Mouse (Mus musculus): ENCODE data around the gene Rasal3.

Gene Rasal3

DNA sequence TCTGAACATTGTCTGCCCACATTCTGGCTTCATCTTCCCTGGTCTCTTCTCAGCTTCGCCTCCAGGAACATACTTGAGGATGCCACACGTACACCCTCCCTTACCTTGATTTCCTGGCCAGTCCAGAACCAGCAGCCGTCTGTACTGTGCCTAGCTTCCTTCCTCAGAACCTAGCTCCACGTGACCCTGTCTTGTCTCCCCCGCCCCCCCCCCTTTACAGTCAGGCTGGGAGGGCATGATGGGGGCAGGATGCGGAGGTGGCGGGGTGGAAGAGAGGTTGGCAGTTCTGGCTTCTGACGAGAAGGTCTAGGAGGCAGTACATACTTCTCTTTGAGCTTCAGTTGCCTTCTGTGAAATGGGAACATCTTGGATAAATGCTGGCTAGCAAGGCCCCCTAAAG lies at the start of gene Rasal3:
TSS of gene Rasal3 (minus strand) at position 167 of the 400 bp plus-strand sequence.
- peak; percentile 76 to 81 for DNase-seq (ENCODE audit: low spot score in 2 of 2)

DNA sequence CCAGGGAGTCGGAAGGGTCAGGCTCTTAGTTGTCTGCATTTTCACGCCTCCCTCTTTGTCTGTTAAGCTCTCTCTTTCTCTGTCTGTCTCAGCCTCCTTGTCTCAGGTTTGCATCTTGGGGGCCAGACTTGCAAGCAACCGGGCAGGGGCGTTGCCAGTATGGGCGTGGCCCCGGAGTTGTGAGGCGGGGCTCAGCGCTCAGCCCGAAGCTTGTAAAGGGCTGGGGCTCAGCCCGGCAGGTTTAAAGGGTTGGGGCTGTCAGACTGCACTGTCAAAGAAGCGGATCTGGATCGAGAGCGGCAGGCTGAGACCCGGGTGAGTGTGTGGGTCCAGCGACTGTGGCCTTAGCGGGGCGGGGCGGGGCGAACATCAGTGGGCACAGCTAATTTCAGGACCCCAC lies 49.1 kb upstream of the Rasal3 start, which contains the start of gene Cyp4f39:
TSS of gene Cyp4f39 (plus strand) at position 242 of the 400 bp plus-strand sequence.
- peak; percentile 15 to 32 for DNase-seq (ENCODE audit: low spot score in 2 of 2)

DNA sequence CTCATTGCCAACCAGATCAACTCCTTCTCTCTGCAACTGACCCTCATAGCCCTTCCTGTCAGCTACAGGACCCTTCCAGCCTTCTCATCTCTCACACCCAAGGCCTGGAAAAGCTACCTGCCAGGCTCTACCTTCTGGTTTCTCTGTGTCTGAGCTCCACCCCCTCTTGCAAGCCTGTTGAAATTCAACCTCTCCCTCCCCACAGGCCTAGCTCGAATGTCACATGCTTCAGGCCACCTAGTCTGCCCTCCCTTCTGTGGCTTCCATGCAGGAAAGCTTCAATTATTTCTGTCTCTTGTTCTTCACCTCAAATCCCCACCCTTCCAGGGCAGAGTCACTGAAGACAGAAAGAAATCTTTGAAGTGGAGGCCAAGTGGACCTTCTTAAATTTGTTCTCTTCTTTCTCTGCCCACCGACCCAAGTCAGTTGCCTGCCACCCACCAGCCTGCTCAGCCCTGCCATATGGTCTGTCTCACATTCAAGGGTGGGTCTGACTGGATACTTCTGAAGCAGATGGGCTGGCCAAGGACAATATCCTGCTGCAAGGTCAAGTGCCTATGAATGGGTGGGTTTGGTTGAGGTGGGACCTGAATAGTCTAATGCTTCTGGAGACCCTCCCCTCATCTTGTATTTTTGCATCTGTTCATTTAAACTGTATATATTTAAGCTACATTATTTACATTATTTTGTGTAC lies 47.6 kb upstream of the Rasal3 start:
- no peak for DNase-seq (ENCODE audit: low spot score in 2 of 2)

DNA sequence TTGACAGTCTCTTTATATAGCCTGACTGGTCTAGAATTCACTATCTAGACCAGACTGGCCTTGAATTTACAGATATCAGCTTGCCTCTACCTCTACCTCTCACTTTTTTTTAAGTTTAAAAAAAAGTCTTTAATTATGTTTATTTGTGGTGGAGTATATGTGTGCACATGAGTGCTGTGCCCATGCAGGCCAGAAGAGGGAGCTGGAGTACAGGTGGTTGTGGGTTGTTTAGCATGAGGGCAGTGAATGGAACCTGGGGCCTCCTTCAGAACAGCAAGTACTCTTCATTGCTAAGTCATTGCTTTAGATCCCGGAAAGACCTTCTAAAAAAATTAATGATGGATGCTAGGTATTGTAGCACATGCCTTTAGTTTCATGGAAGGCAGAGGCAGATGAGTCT lies 45.7 kb upstream of the Rasal3 start:
- DNase-seq (ENCODE audit: low spot score in 2 of 2), result no peak

DNA sequence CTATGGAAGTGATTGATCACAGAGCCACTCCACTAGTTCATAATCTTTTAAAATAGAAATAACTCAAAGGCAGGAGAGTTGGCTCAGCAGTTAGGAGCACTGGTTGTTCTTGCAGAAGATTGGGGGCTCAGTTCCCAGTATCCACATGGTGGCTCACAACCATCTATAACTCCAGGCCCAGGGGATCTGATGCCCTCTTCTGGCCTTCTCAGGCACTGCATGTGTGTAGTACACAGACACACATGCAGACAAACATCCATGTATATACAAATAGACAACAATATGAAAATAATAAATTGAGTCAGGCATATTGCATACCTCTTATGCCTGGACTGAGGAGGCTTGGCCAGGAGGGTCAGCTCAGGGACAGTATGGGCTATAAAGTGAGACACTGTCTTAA lies 43.8 kb upstream of the Rasal3 start:
- no peak for DNase-seq (ENCODE audit: low spot score in 2 of 2)

DNA sequence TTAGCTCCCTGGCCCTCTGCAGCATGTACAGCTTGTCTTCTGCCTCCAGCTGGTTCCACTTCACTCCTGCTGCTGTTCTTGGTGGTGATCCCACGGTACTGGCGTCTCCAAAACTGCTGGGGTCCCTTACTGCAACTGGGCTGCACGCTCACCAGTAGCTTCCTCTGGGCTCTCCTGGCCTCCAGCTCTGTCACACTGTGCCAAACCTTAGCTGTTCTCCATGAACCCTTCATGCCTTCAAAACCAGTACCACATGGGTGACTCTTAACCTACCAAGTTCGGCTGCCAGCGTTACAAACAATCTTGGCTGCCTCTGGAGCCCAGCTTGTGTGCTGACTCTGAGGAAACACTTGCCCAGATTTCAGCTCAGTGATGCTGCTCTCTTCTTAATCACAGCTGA lies 41.6 kb upstream of the Rasal3 start:
- no peak for DNase-seq (ENCODE audit: low spot score in 2 of 2)

DNA sequence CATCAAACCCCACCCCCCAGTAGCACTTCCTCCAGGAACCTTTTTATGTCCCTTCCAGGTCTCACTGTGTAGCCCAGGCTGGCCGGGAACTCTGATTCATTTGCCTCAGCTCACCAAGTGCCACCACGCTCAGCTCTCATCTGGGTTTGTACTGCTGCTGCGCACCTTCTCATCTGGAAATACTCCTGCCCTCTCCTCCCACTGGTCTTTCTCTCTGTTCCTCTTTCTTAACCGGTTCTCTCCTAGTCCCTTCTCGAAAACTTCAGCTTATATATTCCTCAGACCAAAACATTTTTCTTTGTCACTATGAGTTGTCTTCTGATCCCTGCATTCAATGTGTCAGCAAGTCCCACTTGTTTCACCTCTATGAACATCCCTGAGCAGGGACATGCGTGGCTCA lies 39.9 kb upstream of the Rasal3 start:
- no peak for DNase-seq (ENCODE audit: low spot score in 2 of 2)

DNA sequence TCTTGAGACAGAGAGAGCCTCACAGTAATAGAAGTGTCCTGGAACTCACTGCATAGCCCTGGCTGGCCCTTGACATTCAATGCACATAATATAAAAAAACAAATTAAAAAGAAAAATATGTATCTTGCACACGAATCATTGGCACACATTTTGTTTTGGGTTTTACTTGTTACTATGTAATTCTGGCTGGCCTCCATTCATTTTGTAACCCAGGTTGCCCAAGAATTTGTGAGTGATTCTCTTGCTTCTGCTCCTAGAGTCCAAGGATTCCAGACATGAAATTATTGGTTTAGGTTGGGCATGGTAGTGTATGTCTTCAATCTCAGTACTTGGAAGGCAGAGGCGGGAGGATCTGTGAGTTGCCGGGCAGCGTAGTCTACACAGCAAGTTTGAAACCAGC lies 33.7 kb upstream of the Rasal3 start:
- DNase-seq (ENCODE audit: low spot score in 2 of 2), result no peak

DNA sequence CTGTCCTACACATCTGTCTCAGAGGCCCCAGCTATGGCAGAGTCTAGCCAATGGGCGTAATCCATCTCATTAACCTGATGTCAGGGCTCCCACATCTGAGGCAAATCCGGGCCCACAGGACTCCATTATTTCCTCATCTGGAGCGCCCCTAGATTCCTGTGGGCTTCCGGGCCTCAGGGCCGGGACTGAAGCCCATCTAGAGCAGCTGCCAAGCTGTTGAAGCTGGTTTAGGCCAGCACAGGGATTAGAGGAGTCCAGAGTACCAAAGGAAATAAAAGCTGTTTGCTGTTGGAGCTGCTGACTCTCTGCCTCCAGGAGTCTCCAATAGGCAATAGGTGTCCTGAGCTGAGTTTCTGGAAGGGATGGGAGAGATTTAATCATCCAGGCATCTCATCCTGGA lies 31.8 kb upstream of the Rasal3 start:
- DNase-seq (ENCODE audit: low spot score in 2 of 2), result no peak

DNA sequence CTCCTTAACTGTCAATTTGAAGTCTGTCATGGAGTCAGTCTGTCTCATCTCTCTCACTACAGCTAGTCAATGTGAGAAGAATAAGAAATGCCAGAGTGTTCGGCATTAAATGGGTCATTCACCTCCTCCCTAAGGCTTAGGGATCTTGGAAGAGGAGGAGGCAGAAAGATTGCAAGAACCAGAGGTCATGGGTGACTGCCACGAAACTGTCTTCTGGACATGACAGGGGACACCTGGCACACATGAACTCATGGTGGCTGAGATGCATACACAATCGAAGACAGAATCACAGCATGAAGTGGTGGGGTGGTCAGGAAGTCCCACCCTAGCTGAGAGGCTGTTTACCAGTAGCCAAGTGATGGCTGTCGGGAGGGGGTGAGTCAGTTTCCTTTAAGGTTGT lies 30.9 kb upstream of the Rasal3 start:
- no peak for DNase-seq (ENCODE audit: low spot score in 2 of 2)

DNA sequence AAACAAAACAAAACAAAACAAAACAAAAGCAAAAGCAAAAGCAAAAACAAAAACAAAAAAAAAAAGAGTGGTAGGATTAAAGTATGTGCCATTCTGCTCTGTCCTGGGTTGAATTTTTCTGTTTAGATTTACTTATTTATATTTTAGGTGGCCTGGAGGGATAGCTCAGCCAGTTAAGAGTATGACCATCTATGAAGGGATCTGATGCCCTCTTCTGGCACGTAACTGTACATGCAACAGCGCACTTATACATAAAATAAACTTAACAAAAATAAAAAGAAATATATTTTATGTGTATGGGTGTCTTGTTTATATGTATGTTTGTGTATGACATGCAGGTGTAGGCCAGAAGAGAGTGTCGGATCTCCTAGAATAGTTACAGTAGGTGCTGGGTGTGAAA lies 28.6 kb upstream of the Rasal3 start:
- peak in 1 of 2 experiments; percentile 32 for DNase-seq (ENCODE audit: low spot score in 2 of 2)

DNA sequence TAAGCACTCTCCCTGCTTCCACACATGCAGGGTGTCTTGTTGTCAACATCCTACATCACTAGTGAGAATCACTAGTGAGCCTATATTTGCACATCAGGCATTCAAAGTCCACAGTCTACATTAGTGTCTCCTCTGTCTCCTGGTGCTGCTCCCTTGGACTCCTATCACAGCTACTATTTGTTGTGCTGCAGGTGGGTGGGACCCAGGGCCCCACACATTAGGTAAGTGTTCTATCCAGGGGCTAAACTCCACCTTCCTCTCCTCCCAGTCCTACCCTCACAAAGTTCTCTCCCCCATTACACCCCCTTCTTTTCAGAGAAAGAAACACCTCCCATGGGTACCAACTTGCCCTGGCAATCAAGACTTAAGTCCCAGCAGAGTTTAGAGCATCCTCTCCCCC lies 23.2 kb upstream of the Rasal3 start:
- no peak for DNase-seq (ENCODE audit: low spot score in 2 of 2)

DNA sequence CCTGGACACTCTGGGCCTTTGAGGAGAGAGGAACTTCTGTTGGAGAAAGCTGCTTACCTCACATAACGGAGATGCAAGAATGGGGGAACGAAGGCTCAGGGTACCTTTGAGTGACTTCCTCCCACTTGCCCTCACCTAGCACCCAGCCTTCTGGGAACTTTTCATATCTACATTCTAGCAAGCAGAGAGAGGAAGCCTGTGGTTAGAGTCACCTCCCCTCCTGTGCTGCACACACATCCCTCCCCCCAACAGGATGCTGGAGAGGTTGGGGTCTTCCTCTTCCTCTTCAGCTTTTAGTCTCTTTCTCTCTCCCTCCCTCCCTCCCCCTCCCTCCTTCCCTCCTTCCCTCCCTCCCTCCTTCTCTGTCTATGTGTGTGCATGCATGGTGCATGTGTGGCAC lies 20.7 kb upstream of the Rasal3 start, which contains the start of gene Pglyrp2:
TSS of gene Pglyrp2 (minus strand) at position 134 of the 400 bp plus-strand sequence.
- DNase-seq (ENCODE audit: low spot score in 2 of 2), result peak; percentile 77 to 84

DNA sequence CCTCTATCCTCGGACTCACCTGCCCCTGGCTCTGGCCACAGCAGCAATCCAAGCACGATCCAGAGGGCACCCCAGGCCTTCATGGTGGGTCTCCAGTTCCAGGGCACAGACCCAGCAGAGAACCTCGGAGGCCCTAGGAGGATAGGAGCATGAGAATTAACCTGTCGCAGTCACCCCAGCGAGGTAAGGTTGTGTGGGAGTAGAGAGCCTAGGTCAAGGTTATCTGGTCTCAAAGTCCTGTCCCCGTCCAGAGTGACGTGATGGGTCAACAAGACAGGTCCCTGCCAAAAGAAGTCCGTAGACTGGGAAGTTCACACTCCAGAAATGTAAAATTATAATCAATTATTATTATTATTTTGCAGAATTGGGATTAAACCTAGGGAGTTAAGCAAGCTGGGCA lies 17.4 kb upstream of the Rasal3 start:
- DNase-seq (ENCODE audit: low spot score in 2 of 2), result no peak

DNA sequence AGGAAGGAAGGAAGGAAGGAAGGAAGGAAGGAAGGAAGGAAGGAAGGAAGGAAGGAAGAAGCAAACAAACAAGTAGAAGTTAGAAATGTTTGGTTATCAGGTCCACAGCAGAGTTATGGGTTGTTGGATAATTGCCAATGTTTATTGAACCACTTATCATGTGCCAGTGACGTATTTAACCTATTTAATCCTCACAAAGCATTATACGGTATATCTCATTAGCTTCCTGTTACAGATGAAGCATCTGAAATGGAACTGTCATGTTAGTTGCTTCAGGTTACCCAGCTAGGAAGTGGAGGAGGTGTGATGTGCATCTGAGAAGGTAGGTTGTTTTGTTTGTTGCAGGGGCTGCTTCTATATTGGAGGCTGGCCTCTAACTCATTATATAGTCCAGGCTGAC lies 16.6 kb upstream of the Rasal3 start:
- DNase-seq (ENCODE audit: low spot score in 2 of 2), result no peak

DNA sequence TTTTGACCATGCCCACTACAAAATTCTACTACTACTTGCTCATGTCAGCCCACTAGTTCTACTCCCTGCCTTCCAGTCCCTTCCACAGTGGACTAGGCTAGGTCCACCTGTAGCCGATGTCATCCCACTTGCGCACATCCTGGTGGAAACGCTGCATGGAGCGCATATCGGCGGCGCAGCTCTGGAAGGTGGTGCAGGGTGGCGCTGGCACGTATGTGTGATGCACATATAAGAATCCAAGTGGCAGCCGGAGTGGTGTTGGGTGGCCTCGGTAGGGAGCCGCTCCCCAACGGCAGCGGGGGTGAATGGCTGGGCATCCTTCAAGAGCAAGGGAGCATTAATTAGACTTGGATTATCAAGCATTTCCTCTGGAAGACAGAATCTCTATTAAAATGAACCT lies 13.4 kb upstream of the Rasal3 start:
- DNase-seq (ENCODE audit: low spot score in 2 of 2), result no peak

DNA sequence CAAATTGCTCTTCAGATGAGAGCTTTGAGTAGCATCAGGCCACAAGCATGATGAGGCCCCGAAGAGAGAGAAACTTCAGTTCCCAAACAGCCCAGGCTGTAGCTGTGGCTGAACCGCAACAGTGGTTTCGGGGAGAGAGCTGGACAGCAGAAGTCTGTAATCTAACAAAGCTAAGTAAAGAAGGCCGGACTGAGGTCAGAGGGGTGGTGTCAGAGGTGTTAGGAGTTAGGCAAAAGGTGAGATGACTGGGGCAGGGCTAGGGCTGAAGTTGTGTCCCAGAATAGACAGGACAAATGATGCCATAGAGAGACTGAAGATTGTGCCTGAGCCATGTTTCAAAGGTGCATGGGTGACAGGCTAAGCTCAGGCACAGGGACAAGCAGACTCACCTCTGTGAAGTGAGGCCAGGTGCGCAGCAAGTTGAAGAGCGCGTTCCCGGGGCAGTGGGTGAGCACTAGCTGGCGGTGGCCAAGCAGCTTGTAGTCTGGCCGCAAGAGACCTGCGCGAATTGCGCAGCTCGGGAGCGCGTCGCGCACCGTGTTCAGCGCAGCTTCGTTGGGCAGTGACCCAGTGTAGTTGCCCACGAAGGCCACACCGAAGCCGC lies 12.1 kb upstream of the Rasal3 start:
- no peak for DNase-seq (ENCODE audit: low spot score in 2 of 2)

DNA sequence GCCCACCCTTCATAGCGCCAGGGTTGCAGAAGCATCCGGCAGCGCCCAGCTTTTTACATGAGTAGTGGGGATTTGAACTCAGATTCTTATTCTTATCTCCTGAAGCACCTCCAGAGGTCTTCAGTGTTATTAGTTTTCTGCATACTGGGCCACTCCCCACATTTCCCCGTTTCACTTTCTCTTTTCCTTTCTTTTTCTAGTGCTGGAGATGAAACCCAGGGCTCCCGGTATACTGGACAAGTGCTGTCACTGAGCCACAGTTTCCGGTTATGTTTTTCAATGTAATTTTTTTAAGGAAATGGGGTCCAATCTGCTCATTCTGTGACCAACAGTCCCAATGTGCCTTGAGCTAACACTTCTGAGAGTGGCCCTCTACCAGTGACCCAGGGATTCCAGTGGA lies 8.5 kb upstream of the Rasal3 start:
- DNase-seq (ENCODE audit: low spot score in 2 of 2), result no peak

DNA sequence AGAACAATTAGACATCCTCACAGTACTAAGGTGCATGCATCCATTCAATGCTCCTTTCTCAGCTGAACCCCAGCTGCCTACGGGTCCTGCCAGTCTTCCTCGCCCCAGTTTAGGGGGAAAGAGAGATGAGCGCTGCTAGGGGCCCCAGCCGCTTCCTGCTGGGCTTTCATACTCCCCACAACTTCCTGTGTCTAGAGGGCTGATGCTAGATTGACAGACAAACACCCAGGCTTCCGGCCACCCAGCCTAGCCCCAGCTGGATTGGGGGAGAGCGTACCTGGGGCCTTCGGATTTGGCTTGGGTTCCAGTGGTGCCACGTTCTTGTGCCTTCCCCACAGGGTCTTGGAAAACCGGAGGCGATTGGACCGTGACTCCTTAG lies 615 bp downstream of the Rasal3 start:
- DNase-seq (ENCODE audit: low spot score in 2 of 2), result peak; percentile 82 to 88

DNA sequence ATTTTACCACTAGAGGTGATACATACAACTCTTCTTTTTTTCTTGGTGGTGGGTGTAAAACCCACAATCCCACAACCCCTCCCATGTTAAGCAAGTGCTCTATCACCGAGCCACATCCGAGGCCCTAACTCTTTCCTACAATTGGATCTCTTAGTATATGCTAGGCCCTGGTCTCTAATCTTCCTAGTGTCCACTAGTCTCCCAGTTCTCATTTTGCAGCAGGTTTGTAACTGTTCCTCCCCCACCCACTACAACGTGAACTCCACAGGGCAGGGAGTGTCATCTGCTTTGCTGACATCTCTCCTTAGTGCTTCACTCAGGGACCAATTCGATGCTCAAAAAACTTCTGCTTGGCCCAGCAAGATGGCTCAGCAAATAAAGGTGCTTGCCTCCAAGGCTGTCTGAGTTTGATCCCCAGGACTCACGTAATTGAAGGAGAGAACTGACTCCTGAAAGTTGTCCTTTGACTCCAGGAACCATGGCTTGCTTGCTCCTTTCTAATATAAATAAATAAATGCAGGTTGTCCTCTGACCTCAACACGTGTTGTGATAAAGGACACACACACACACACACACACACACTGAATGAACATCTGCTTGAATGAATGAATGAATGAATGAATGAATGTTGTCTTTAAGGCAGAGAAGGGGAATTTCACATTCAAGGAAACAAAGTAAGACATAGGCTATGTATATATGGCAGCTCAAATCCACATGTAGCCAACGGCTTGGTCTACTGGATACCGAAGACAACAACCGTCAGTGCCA lies 1.2 kb downstream of the Rasal3 start:
- DNase-seq (ENCODE audit: low spot score in 2 of 2), result no peak

DNA sequence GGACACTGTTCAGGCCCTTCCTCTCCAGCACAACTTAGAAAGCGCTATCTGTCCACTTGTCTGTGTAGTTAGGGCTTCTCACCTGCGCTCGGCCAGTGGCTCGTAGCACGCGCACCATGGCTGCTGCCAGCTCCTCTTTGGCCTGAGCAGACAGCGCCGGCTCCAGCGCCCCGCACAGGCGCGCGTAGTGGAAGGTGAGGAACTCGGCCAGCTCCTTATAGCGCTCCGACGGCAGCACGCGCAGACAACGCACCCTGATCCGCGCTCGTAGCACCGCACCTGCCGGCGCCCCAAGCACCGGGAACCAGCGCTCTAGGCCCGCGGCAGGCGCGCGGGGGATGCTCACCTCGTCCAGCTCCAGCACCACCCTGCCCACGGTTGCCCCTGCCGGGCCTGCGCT lies 7.1 kb downstream of the Rasal3 start:
- DNase-seq (ENCODE audit: low spot score in 2 of 2), result no peak

DNA sequence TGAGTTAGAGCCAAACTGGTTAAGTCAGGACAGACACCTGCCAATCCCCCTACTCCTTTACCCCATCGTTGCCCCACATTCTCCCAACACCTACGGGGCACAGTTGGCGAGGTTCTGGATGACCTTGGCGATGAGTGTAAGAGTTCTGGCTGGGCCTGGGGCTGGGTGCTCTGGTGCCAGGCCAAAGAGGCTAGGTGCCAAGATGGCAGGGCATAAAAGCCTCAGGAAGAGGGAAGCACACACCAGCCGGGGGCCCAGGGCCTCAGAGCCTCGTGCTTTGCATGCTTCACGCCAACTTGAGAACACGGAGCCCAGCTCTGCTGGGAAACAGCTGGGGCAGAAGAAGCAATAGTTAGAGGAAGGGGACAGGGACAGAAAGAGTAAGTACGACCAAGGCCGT lies 9.4 kb downstream of the Rasal3 start:
- DNase-seq (ENCODE audit: low spot score in 2 of 2), result no peak

DNA sequence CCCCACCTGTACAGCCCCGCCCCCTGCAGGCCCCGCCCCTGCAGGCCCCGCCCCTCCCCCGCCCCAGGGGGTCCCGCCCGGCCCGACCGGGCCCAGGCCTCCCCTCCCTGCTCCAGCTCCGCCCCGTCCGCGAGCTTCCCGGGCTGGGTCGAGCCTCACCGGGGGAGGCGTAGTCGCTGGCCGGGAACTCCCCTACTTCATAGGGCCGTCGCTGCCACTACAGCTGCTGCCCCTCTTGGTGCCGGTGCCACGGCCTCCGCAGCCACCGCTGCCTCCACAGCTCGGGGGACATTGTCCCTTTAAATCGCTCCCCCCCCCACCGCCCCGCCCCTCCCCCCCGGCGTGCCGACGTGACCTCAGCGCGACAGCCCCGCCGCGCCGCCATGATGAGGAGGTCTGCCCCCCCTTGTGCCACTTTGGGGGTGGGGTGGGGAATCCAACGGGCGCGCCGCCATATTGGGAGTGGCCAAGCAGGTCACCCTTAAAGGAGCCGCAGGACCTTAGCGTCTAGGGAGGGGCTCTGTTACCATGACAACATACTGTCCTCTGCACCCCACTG lies 14.2 kb downstream of the Rasal3 start, which contains the start of gene Wiz:
TSS of gene Wiz (minus strand) at position 339 of the 559 bp plus-strand sequence.
- DNase-seq (ENCODE audit: low spot score in 2 of 2), result peak; percentile 89
